In genomic region chr2:73431959-73432396, GRCm38 (mm10) we compare ENCODE assay signal across 9 mouse cellular contexts. TPM values are rescaled to one million over a fixed set of nuclear protein-coding genes. Genes with fewer than 3 reads are reported as not detected.
DNase-seq lines count a peak whose midpoint lies in the region; ATAC-seq and TF ChIP-seq lines count a peak whose summit lies in the region.
"Had no signal": no experiment of that assay in that cellular context is flagged by ENCODE, and none has a peak within 500 bp of the region (broad histone marks: within the 10 kb centered on the region; RNA-seq: fewer than 3 reads in every experiment).

No protein-coding gene starts in this region.

- H3K9ac ChIP-seq in forebrain, embryonic 11.5 days (ENCODE audit: low read length), result no peak overlapping the region
- peak overlapping the region; percentile 42 for H3K9ac ChIP-seq in forebrain, postnatal 0 days
- H3K9ac ChIP-seq in limb, embryonic 15.5 days, result no peak overlapping the region

- H3K4me2 ChIP-seq in forebrain, embryonic 11.5 days (ENCODE audit: low read depth, low read length, severe bottlenecking), result no peak overlapping the region
- H3K4me2 ChIP-seq in forebrain, postnatal 0 days (ENCODE audit: low read depth), result peak overlapping the region; percentile 38
- H3K4me2 ChIP-seq in limb, embryonic 15.5 days, result 0 out of 2 replicates have a peak overlapping the region, but pooled peaks have one; percentile 6

- H3K27me3 ChIP-seq in forebrain, embryonic 10.5 days (ENCODE audit: poor library complexity, severe bottlenecking), result no peaks in the 10 kb centered on the region
- no peaks in the 10 kb centered on the region for H3K27me3 ChIP-seq in forebrain, embryonic 11.5 days (ENCODE audit: control insufficient read depth, insufficient read depth, low read length)
- H3K27me3 ChIP-seq in E14TG2a.4 (ENCODE audit: insufficient read depth, low read length), result peaks cover 6% of the 10 kb centered on the region; the same call in 1 of the 2 replicates
- H3K27me3 ChIP-seq in forebrain, postnatal 0 days (ENCODE audit: insufficient read depth, low read length), result no peaks in the 10 kb centered on the region
- H3K27me3 ChIP-seq in limb, embryonic 15.5 days, result no peaks in the 10 kb centered on the region

- 31% methylated on average over 14 of the region's 14 CpGs for WGBS in forebrain, embryonic 10.5 days
- 32% methylated on average over 14 of the region's 14 CpGs for WGBS in forebrain, embryonic 11.5 days
- WGBS in forebrain, postnatal 0 days, result 26% methylated on average over 14 of the region's 14 CpGs
- WGBS in limb, embryonic 15.5 days, result 18% methylated on average over 14 of the region's 14 CpGs

- no peak for TF ChIP-seq CTCF in E14TG2a.4 (conservative IDR thresholded peaks at IDR 0.05; ENCODE audit: low read length)
- TF ChIP-seq CTCF in forebrain, postnatal 0 days (IDR thresholded peaks at IDR 0.05; ENCODE audit: low read depth), result no peak

- no peaks in the 10 kb centered on the region for H3K9me3 ChIP-seq in forebrain, embryonic 10.5 days
- no peaks in the 10 kb centered on the region for H3K9me3 ChIP-seq in forebrain, embryonic 11.5 days (ENCODE audit: control insufficient read depth, low read length)
- H3K9me3 ChIP-seq in E14TG2a.4 (ENCODE audit: low read length), result no peaks in the 10 kb centered on the region
- no peaks in the 10 kb centered on the region for H3K9me3 ChIP-seq in forebrain, postnatal 0 days (ENCODE audit: low read length)
- H3K9me3 ChIP-seq in limb, embryonic 15.5 days, result no peaks in the 10 kb centered on the region

- H3K36me3 ChIP-seq in forebrain, embryonic 10.5 days (replicated peaks), result peaks cover 48% of the 10 kb centered on the region
- no peaks in the 10 kb centered on the region for H3K36me3 ChIP-seq in forebrain, embryonic 11.5 days (ENCODE audit: control insufficient read depth, insufficient read depth, low read length)
- no peaks in the 10 kb centered on the region for H3K36me3 ChIP-seq in E14TG2a.4 (ENCODE audit: insufficient read depth, low read length)
- H3K36me3 ChIP-seq in forebrain, postnatal 0 days (ENCODE audit: insufficient read depth), result no peaks in the 10 kb centered on the region
- peaks cover 39% of the 10 kb centered on the region for H3K36me3 ChIP-seq in limb, embryonic 15.5 days

- ATAC-seq in forebrain, embryonic 11.5 days (replicated peaks; ENCODE audit: low FRiP score), result no peak
- ATAC-seq in forebrain, postnatal 0 days, result peak; percentile 75
- no peak for ATAC-seq in limb, embryonic 15.5 days (ENCODE audit: insufficient number of reproducible peaks, low FRiP score, low TSS enrichment, low read depth)
- ATAC-seq in megakaryocyte-erythroid progenitor cell, adult 5-6 weeks (replicated peaks; ENCODE audit: low FRiP score, low TSS enrichment, poor library complexity, severe bottlenecking), result no peak
- ATAC-seq in erythroblast, adult 5-6 weeks (replicated peaks; ENCODE audit: low FRiP score, poor library complexity, severe bottlenecking), result no peak

- H3K27ac ChIP-seq in forebrain, embryonic 10.5 days, result peak overlapping the region; percentile 54
- no peak overlapping the region for H3K27ac ChIP-seq in forebrain, embryonic 11.5 days (ENCODE audit: low read depth, low read length)
- 0 out of 2 replicates have a peak overlapping the region, but pooled peaks have one; percentile 10 for H3K27ac ChIP-seq in forebrain, postnatal 0 days (ENCODE audit: low read depth, low read length)
- H3K27ac ChIP-seq in limb, embryonic 15.5 days, result peak overlapping the region; percentile 48

- H3K4me1 ChIP-seq in forebrain, embryonic 10.5 days, result peaks cover 12% of the 10 kb centered on the region
- no peaks in the 10 kb centered on the region; the same call in 1 of the 2 replicates for H3K4me1 ChIP-seq in forebrain, embryonic 11.5 days (replicated peaks; ENCODE audit: control insufficient read depth, insufficient read depth, low read length)
- peaks cover 48% of the 10 kb centered on the region for H3K4me1 ChIP-seq in E14TG2a.4 (replicated peaks; ENCODE audit: low read depth, low read length)
- no peaks in the 10 kb centered on the region for H3K4me1 ChIP-seq in forebrain, postnatal 0 days (ENCODE audit: insufficient read depth)
- H3K4me1 ChIP-seq in limb, embryonic 15.5 days, result peaks cover 12% of the 10 kb centered on the region

- H3K4me3 ChIP-seq in forebrain, embryonic 10.5 days, result peak overlapping the region; percentile 25
- H3K4me3 ChIP-seq in forebrain, embryonic 11.5 days (ENCODE audit: low read depth, low read length), result no peak overlapping the region
- peak overlapping the region; percentile 55 for H3K4me3 ChIP-seq in E14TG2a.4 (replicated peaks; ENCODE audit: low read length)
- peak overlapping the region; percentile 26 for H3K4me3 ChIP-seq in forebrain, postnatal 0 days (ENCODE audit: low read depth, low read length)
- H3K4me3 ChIP-seq in limb, embryonic 15.5 days, result no peak overlapping the region
- H3K4me3 ChIP-seq: erythroblast, embryonic 14.5 days had no signal

- DNase-seq in forebrain, embryonic 10.5 days (ENCODE audit: extremely low spot score, low spot score), result no peak
- no peak for DNase-seq in forebrain, embryonic 11.5 days (ENCODE audit: low spot score)
- DNase-seq in forebrain, postnatal 0 days, result peak; percentile 51
- DNase-seq in thymus, adult 18-20 months, result no peak

RNA-seq across cellular contexts. Expression of gene Gpr155, which starts 45.6 kb away (rescaled TPM):
- 1.6 and 2.2 TPM in 2 replicates for polyA plus RNA-seq in forebrain, embryonic 10.5 days (2016; fragmentation: Nextera tagmentation; extraction: Ambion mirVana)
- 2.6 and 2.7 TPM in 2 replicates for polyA plus RNA-seq in forebrain, embryonic 11.5 days (2014; fragmentation: Nextera tagmentation; extraction: Ambion mirVana)
- total RNA-seq in forebrain, postnatal 0 days (2014; rRNA removed), result 12.5 and 20.0 TPM in 2 replicates
- 6.2 and 12.5 TPM in 2 replicates for polyA plus RNA-seq in forebrain, postnatal 0 days (2015; fragmentation: Nextera tagmentation; extraction: Ambion mirVana)
- 5.9 and 6.9 TPM in 2 replicates for polyA plus RNA-seq in limb, embryonic 15.5 days (2015; fragmentation: Nextera tagmentation; extraction: Ambion mirVana)
- 4.7 and 8.0 TPM in 2 replicates for total RNA-seq in megakaryocyte-erythroid progenitor cell, adult 5-6 weeks (2014; fragmentation: Nextera tagmentation)
- 4.5 and 7.8 TPM in 2 replicates for total RNA-seq in megakaryocyte-erythroid progenitor cell, adult 5-6 weeks (2017)
- total RNA-seq in erythroblast, adult 5-6 weeks (2015; ENCODE audit: low replicate concordance), result 5.8 and 7.3 TPM in 2 replicates
- 9.3 and 10.6 TPM in 2 replicates for total RNA-seq in erythroblast, adult 5-6 weeks (2017; ENCODE audit: low replicate concordance)

Comparison
In these comparisons a context has a peak if more than half of its experiments do, and no peak if none do; other contexts are left out.
1. H3K4me3 ChIP-seq: peak in forebrain, embryonic 10.5 days (single experiment), E14TG2a.4 (single experiment) and forebrain, postnatal 0 days (single experiment); none in forebrain, embryonic 11.5 days (single experiment) and limb, embryonic 15.5 days (single experiment).